Mouse (Mus musculus) liver, embryonic 16.5 days (tissue): ENCODE measurements around the gene Gm42791. TPM values are rescaled to one million over a fixed set of nuclear protein-coding genes. Genes with fewer than 3 reads are reported as not detected.

Experiments
- ATAC-seq: fragments of 200-750 bp; cut with Nextera tagmentation; 2 replicates; pipeline ENCODE4 v1.8.0; 2017; ENCODE audit warnings: low read depth, mild to moderate bottlenecking, moderate number of reproducible peaks, moderate library complexity
- H3K27ac ChIP-seq: fragments of 300-500 bp; sonication (generic); 2 replicates; pipeline ENCODE4 v1.5.1; 2014; ENCODE audit warnings: mild to moderate bottlenecking, low read length
- H3K27me3 ChIP-seq: fragments of 300-500 bp; sonication (generic); 2 replicates; pipeline ENCODE4 v1.6.1; 2014; ENCODE audit warnings: low read depth, low read length, mixed read lengths; ENCODE audit not compliant: control insufficient read depth, insufficient read depth
- H3K36me3 ChIP-seq: fragments of 300-500 bp; sonication (generic); 2 replicates; pipeline ENCODE4 v1.6.1; 2014; ENCODE audit warnings: mild to moderate bottlenecking; ENCODE audit not compliant: control insufficient read depth, insufficient read depth
- H3K4me1 ChIP-seq: fragments of 300-500 bp; sonication (generic); 2 replicates; pipeline ENCODE4 v1.6.1; 2014; ENCODE audit warnings: low read depth, low read length, mixed read lengths; ENCODE audit not compliant: control insufficient read depth
- H3K4me2 ChIP-seq: fragments of 300-500 bp; sonication (generic); 2 replicates; pipeline ENCODE4 v1.6.1; 2014; ENCODE audit warnings: low read depth, low read length, mixed read lengths
- H3K4me3 ChIP-seq: fragments of 300-500 bp; sonication (generic); 2 replicates; pipeline ENCODE4 v1.5.1; 2014; ENCODE audit warnings: low read depth, mild to moderate bottlenecking, low read length
- H3K9ac ChIP-seq: fragments of 300-500 bp; sonication (generic); 2 replicates; pipeline ENCODE4 v1.6.1; 2014; ENCODE audit warnings: low read depth, low read length
- H3K9me3 ChIP-seq: fragments of 300-500 bp; sonication (generic); replicated peaks from 2 replicates; pipeline ENCODE4 v1.6.1; 2016; ENCODE audit warnings: low read length; ENCODE audit not compliant: control insufficient read depth
- WGBS: fragments of 180-500 bp; shearing (Covaris S2); extraction: QIAGEN DNeasy Blood & Tissue Kit; methylation state at CpG from one replicate; pipeline ENCODE4 v1.1.7; 2014; ENCODE audit not compliant: insufficient replicate concordance; 5-methylcytosine and 5-hydroxymethylcytosine counted together
- polyA plus RNA-seq: library from polyadenylated mRNA; unstranded; fragments of >200 nt; fragmentation: Nextera tagmentation; extraction: Ambion mirVana; gene quantifications from 2 replicates; pipeline ENCODE4 v1.2.1, GENCODE M21; 2015

Gm42791 gene
- polyA plus RNA-seq, 1 experiment from 2014 or later, result 0.53 TPM

GRCm38 (mm10) chr5:149028394-149028793 is 33.4 kb upstream of the Gm42791 start:
- Histone ChIP-seq H3K4me3 (no peak overlapping the region), H3K4me1 (peaks cover 13% of the 10 kb centered on the region), H3K27me3 (no peaks in the 10 kb centered on the region), H3K4me2 (no peak overlapping the region), H3K9ac (no peak overlapping the region), H3K27ac (no peak overlapping the region), H3K36me3 (no peaks in the 10 kb centered on the region), H3K9me3 (no peaks in the 10 kb centered on the region)
- ATAC-seq, result no peak
- 20% methylated on average over 5 of the region's 5 CpGs for WGBS

GRCm38 (mm10) chr5:149027389-149027788 is 32.4 kb upstream of the Gm42791 start:
- Histone ChIP-seq H3K27ac (no peak overlapping the region), H3K4me3 (no peak overlapping the region), H3K27me3 (no peaks in the 10 kb centered on the region), H3K4me2 (no peak overlapping the region), H3K36me3 (no peaks in the 10 kb centered on the region), H3K9ac (no peak overlapping the region), H3K9me3 (no peaks in the 10 kb centered on the region), H3K4me1 (peaks cover 13% of the 10 kb centered on the region)
- ATAC-seq, result no peak
- WGBS, result 74% methylated on average over 8 of the region's 8 CpGs

DNA sequence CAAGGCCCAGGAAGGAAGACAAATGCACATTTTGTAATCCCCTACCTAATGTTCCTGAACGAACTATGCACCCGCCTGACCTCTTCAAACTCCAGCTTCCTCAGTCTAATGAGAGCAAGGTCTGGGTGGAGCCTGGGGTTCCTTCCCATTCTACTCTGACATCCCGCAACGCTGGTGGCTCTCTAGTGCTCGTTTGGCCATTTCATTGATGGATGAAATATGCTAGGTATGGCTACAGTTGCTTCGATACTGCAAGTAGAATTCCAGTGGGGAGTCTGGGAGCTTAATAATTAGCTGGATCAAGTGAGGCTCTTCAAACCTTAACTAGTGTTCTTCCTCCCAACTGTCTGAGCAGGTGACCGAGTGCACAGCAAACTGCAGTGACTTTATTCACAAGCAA is 26.2 kb upstream of the Gm42791 start:
- WGBS, result 24% methylated on average over 7 of the region's 7 CpGs
- ATAC-seq, result no peak
- no peak overlapping the region for H3K27ac ChIP-seq

DNA sequence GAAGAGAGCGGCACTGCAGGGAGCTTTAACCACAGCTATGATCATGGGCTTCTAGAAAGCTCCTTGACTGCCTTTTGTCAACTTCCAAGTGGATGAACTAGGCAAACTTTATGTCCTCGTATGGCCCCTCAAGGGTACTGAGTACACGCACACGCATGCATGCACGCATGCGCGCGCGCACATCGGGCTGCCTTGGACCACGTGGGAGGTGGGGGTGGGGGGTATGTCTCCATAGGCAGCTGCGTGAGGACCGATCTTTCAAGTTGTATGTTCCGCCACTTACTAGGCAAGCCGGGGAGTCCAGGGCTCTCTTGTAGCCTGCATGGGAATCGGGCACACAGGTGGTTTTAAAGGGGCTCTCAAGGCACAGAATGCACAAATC is 25.7 kb upstream of the Gm42791 start:
- H3K9ac ChIP-seq, result no peak overlapping the region
- no peaks in the 10 kb centered on the region for H3K9me3 ChIP-seq
- WGBS, result 54% methylated on average over 16 of the region's 16 CpGs
- H3K27ac ChIP-seq, result no peak overlapping the region
- no peak overlapping the region for H3K4me3 ChIP-seq
- peak overlapping the region; percentile 30; the same call in 1 of the 2 replicates for H3K4me2 ChIP-seq
- H3K27me3 ChIP-seq, result no peaks in the 10 kb centered on the region
- no peaks in the 10 kb centered on the region for H3K36me3 ChIP-seq
- ATAC-seq, result no peak
- H3K4me1 ChIP-seq, result peaks cover 7% of the 10 kb centered on the region

More for the DNA sequence above, 26.2 kb upstream of the Gm42791 start:
- H3K9ac ChIP-seq, result no peak overlapping the region
- H3K9me3 ChIP-seq, result no peaks in the 10 kb centered on the region
- H3K4me1 ChIP-seq, result peaks cover 3% of the 10 kb centered on the region; the same call in 1 of the 2 replicates
- peak overlapping the region; percentile 30; the same call in 1 of the 2 replicates for H3K4me2 ChIP-seq
- H3K4me3 ChIP-seq, result no peak overlapping the region
- no peaks in the 10 kb centered on the region for H3K36me3 ChIP-seq
- no peaks in the 10 kb centered on the region for H3K27me3 ChIP-seq

- H3K4me1 ChIP-seq, result peaks cover 11% of the 10 kb centered on the region
- no peak overlapping the region for H3K27ac ChIP-seq
- H3K4me2 ChIP-seq, result peak overlapping the region; percentile 30; the same call in 1 of the 2 replicates
- no peaks in the 10 kb centered on the region for H3K36me3 ChIP-seq
- WGBS, result 43% methylated on average over 18 of the region's 18 CpGs
- H3K9ac ChIP-seq, result no peak overlapping the region
- no peak overlapping the region for H3K4me3 ChIP-seq
- H3K9me3 ChIP-seq, result no peaks in the 10 kb centered on the region
- H3K27me3 ChIP-seq, result no peaks in the 10 kb centered on the region
- ATAC-seq, result no peak
Observed at GRCm38 (mm10) chr5:149020059-149020680, 25.2 kb upstream of the Gm42791 start.

DNA sequence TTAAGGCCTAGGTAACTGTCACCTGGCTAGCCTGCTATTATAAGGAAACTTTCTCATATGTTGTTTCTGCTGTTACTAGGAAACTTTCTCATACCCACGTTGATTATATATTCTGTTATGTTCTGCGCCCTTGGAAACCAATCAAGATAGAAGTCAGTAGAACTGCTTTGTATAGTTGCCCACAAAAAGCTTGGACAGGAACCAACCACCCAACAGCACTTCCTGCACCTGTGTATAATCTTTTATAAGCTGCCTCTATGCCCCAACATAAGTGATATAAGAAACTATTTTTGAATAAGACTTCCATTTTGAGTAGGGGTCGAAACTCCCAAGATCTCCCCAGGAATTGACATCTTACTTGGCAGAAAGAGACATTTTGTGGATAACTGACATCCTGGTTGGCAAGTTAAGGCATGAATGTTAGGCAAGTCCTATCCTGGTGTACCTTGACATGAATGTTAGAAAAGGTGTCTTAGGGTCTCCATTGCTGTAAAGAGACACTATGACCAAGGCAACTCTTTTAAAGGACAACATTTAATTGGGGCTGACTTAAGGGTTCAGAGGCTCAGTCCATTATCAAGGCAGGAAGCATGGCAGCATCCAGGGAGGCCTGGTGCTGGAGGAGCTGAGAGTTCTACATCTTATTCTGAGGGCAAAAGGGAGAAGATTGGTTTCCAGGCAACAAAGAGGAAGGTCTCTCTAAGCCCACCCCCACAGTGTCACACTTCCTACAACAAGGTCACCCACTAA is 22.9 kb upstream of the Gm42791 start:
- no peak overlapping the region for H3K9ac ChIP-seq
- 33% methylated on average over 3 of the region's 3 CpGs for WGBS
- no peak overlapping the region for H3K4me3 ChIP-seq
- ATAC-seq, result no peak
- peaks cover 11% of the 10 kb centered on the region for H3K4me1 ChIP-seq
- H3K9me3 ChIP-seq, result no peaks in the 10 kb centered on the region
- no peaks in the 10 kb centered on the region for H3K36me3 ChIP-seq
- no peak overlapping the region for H3K27ac ChIP-seq
- H3K27me3 ChIP-seq, result no peaks in the 10 kb centered on the region
- H3K4me2 ChIP-seq, result no peak overlapping the region

GRCm38 (mm10) chr5:149017181-149017580 is 22.2 kb upstream of the Gm42791 start:
- Histone ChIP-seq H3K9ac (no peak overlapping the region), H3K36me3 (no peaks in the 10 kb centered on the region; the same call in 1 of the 2 replicates), H3K4me2 (no peak overlapping the region), H3K9me3 (no peaks in the 10 kb centered on the region), H3K4me1 (peaks cover 11% of the 10 kb centered on the region), H3K4me3 (no peak overlapping the region), H3K27ac (no peak overlapping the region), H3K27me3 (no peaks in the 10 kb centered on the region)
- 74% methylated on average over 3 of the region's 3 CpGs for WGBS
- no peak for ATAC-seq

DNA sequence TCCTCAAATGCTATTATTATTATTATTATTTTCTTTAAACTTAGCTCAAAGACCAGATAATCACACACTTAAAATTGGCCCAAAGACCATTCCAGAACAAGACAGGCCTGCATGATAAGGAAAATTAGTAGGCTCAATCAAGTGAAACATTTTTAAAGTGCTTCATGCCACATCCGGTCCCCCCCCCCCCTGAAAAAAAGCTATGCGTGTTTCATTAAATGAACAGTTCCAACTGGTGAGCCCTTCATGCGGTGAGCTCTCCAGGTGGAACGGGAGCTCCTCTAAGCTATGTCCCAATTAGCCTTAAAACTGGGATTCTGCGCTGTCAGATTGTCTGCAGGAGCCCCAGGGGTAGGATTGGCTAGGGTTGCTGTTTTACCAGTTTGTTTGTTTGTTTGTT is 21.3 kb upstream of the Gm42791 start:
- Histone ChIP-seq H3K9me3 (no peaks in the 10 kb centered on the region), H3K4me3 (no peak overlapping the region), H3K4me1 (peaks cover 11% of the 10 kb centered on the region), H3K27ac (no peak overlapping the region), H3K36me3 (no peaks in the 10 kb centered on the region; the same call in 1 of the 2 replicates), H3K9ac (no peak overlapping the region), H3K27me3 (no peaks in the 10 kb centered on the region), H3K4me2 (peak overlapping the region; percentile 87; the same call in 1 of the 2 replicates)
- ATAC-seq, result no peak
- WGBS, result 59% methylated on average over 5 of the region's 5 CpGs
